Mouse (Mus musculus) kidney, adult 9 months (tissue): ENCODE data around the gene Clk2.
A peak's percentile ranks its signal among the peaks of the same experiment; 100 is the strongest.

Source experiments
- DNase-seq: peaks from one replicate; pipeline ENCODE4 v3.0.0; 2022

The Clk2 gene

GRCm38 (mm10) chr3:89164506-89165267, at the start of gene Clk2:
Clk2 (plus strand) TSS chr3:89164795.
- peak; percentile 96 for DNase-seq

GRCm38 (mm10) chr3:89115522-89115921, 49.1 kb upstream of the Clk2 start:
- peak; percentile 71 for DNase-seq

- DNase-seq: no peak
Observed at GRCm38 (mm10) chr3:89123313-89123712, 41.3 kb upstream of the Clk2 start.

GRCm38 (mm10) chr3:89124241-89124640, 40.4 kb upstream of the Clk2 start:
- no peak for DNase-seq

- no peak for DNase-seq
Observed at GRCm38 (mm10) chr3:89125981-89126380, 38.6 kb upstream of the Clk2 start.

- DNase-seq: no peak
Observed at GRCm38 (mm10) chr3:89129908-89130307, 34.7 kb upstream of the Clk2 start.

GRCm38 (mm10) chr3:89131816-89132215, 32.8 kb upstream of the Clk2 start:
- no peak for DNase-seq

- no peak for DNase-seq
Observed at GRCm38 (mm10) chr3:89132285-89133062, 32.1 kb upstream of the Clk2 start.

GRCm38 (mm10) chr3:89133063-89133450, 31.5 kb upstream of the Clk2 start:
- no peak for DNase-seq

GRCm38 (mm10) chr3:89133752-89134151, 30.8 kb upstream of the Clk2 start:
- DNase-seq: no peak

GRCm38 (mm10) chr3:89135958-89136357, 28.6 kb upstream of the Clk2 start, which contains the start of gene Pklr:
Pklr (plus strand) TSS chr3:89136142.
- no peak for DNase-seq

GRCm38 (mm10) chr3:89136365-89136764, 28.2 kb upstream of the Clk2 start:
- peak; percentile 95 for DNase-seq

- DNase-seq: peak; percentile 76
Observed at GRCm38 (mm10) chr3:89144821-89145220, 19.8 kb upstream of the Clk2 start.

- no peak for DNase-seq
Observed at GRCm38 (mm10) chr3:89145566-89145965, 19.0 kb upstream of the Clk2 start.

- peak; percentile 72 for DNase-seq
Observed at GRCm38 (mm10) chr3:89147101-89147978, 17.3 kb upstream of the Clk2 start.

GRCm38 (mm10) chr3:89147979-89148311, 16.6 kb upstream of the Clk2 start:
- no peak for DNase-seq

GRCm38 (mm10) chr3:89148567-89148966, 16.0 kb upstream of the Clk2 start:
- DNase-seq: no peak

GRCm38 (mm10) chr3:89152084-89152835, 12.3 kb upstream of the Clk2 start:
- no peak for DNase-seq

- no peak for DNase-seq
Observed at GRCm38 (mm10) chr3:89156951-89157350, 7.6 kb upstream of the Clk2 start.

- no peak for DNase-seq
Observed at GRCm38 (mm10) chr3:89158651-89159050, 5.9 kb upstream of the Clk2 start.

- peak; percentile 65 for DNase-seq
Observed at GRCm38 (mm10) chr3:89159211-89159610, 5.4 kb upstream of the Clk2 start.

GRCm38 (mm10) chr3:89159616-89160344, 4.8 kb upstream of the Clk2 start, which contains the start of gene Hcn3:
Hcn3 (minus strand) TSS chr3:89160196.
- peak; percentile 43 for DNase-seq
